Mouse (Mus musculus) G1E-ER4 (cell line): ENCODE results near the gene Fgf8. TPM values are rescaled to one million over a fixed set of nuclear protein-coding genes. Genes with fewer than 3 reads are reported as not detected.

Source experiments
- GATA1 ChIP-seq: IDR thresholded peaks from one replicate; pipeline ENCODE4 v1.8.0; 2012; ENCODE audit warnings: low read length, inconsistent platforms
- polyA plus RNA-seq: library from polyadenylated mRNA; stranded (reverse); fragments of >175 nt; gene quantifications from 2 replicates; pipeline ENCODE4 v1.2.3, GENCODE M21; 2012

Fgf8 gene
- polyA plus RNA-seq, 1 experiment = not detected

- no peak for TF ChIP-seq GATA1
These were observed 2.5 kb downstream of the Fgf8 start for GRCm38 (mm10) chr19:45740233-45740632.

GRCm38 (mm10) chr19:45738521-45738920 is 4.2 kb downstream of the Fgf8 start:
- TF ChIP-seq GATA1 = no peak

- no peak for TF ChIP-seq GATA1
These were observed 4.8 kb downstream of the Fgf8 start for GRCm38 (mm10) chr19:45737846-45738484.

- TF ChIP-seq GATA1 = no peak
These were observed 5.4 kb downstream of the Fgf8 start for GRCm38 (mm10) chr19:45737208-45737845.

GRCm38 (mm10) chr19:45736855-45737207 is 5.9 kb downstream of the Fgf8 start:
- no peak for TF ChIP-seq GATA1

- no peak for TF ChIP-seq GATA1
These were observed 6.5 kb downstream of the Fgf8 start for GRCm38 (mm10) chr19:45736241-45736640.

GRCm38 (mm10) chr19:45734762-45735161 is 8.0 kb downstream of the Fgf8 start:
- TF ChIP-seq GATA1 = no peak

GRCm38 (mm10) chr19:45734191-45734590 is 8.5 kb downstream of the Fgf8 start:
- TF ChIP-seq GATA1 = no peak

- no peak for TF ChIP-seq GATA1
These were observed 9.2 kb downstream of the Fgf8 start for GRCm38 (mm10) chr19:45733564-45733963.

- no peak for TF ChIP-seq GATA1
These were observed 11.1 kb downstream of the Fgf8 start for GRCm38 (mm10) chr19:45731658-45732057.

- TF ChIP-seq GATA1 = no peak
These were observed 12.7 kb downstream of the Fgf8 start for GRCm38 (mm10) chr19:45730042-45730441.

- no peak for TF ChIP-seq GATA1
These were observed 15.5 kb downstream of the Fgf8 start for GRCm38 (mm10) chr19:45727231-45727630.

GRCm38 (mm10) chr19:45725677-45726277 is 16.9 kb downstream of the Fgf8 start:
- no peak for TF ChIP-seq GATA1

GRCm38 (mm10) chr19:45722188-45722587 is 20.5 kb downstream of the Fgf8 start:
- no peak for TF ChIP-seq GATA1

GRCm38 (mm10) chr19:45718286-45718685 is 24.4 kb downstream of the Fgf8 start:
- no peak for TF ChIP-seq GATA1

GRCm38 (mm10) chr19:45717493-45718220 is 25.1 kb downstream of the Fgf8 start:
- TF ChIP-seq GATA1 = no peak
